Mouse (Mus musculus): ENCODE data around the gene A430005L14Rik.
A peak's percentile ranks its signal among the peaks of the same experiment; 100 is the strongest.
"Not testable (repeated sequence)": the region's sequence is repeated elsewhere in the genome, so short reads cannot be mapped to it uniquely, and the experiment has no call there.

Gene A430005L14Rik

DNA sequence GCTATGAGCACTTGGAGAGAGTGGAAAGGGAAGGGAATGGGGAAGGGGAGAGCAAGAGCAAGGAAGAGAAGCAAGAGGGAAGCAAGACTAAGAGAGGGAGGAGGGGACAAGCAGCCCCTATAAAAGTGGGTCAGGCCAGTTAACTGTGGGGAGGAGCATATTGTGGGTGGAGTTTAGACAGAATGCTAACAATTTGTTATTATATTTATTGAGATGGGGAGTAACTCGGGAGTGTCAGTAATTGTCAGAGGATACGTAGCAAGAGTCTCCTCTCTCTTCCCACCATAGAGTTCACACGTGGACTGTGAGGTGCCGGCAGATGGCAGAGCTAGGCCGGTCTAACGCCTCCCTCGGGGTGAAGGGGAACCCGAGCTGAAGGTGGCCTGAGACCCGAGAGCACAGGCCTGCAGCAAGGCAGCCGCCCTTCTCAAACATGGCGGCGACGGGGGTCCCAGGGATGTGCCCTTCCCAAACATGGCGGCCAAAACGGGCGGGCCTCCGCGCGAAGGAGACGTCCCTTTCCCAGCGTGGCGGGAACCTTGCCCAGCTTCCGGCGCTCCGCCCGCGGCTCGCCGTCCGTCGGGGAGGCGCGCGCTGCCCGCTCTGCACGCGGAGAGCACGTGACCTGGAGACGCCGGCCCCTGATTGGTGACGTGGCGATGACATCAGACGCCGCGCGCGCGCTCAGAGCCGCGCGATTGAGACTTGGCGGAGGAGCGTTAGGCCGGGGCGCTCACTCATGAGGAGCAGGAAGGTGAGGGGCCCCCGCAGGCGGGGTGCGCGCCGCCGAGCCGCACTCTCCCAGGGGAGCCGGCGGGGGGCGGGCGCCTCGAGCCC lies at the start of gene A430005L14Rik:
A430005L14Rik (plus strand) TSS at position 669 of the 837 bp plus-strand sequence.
- peak; percentile 97 for DNase-seq (ENCODE audit: low read depth, low spot score)

GRCm38 (mm10) chr4:153907573-153907972 lies 49.5 kb upstream of the A430005L14Rik start:
- DNase-seq (ENCODE audit: low read depth, low spot score): peak; percentile 83

GRCm38 (mm10) chr4:153913635-153914034 lies 43.4 kb upstream of the A430005L14Rik start:
- no peak for DNase-seq (ENCODE audit: low read depth, low spot score)

DNA sequence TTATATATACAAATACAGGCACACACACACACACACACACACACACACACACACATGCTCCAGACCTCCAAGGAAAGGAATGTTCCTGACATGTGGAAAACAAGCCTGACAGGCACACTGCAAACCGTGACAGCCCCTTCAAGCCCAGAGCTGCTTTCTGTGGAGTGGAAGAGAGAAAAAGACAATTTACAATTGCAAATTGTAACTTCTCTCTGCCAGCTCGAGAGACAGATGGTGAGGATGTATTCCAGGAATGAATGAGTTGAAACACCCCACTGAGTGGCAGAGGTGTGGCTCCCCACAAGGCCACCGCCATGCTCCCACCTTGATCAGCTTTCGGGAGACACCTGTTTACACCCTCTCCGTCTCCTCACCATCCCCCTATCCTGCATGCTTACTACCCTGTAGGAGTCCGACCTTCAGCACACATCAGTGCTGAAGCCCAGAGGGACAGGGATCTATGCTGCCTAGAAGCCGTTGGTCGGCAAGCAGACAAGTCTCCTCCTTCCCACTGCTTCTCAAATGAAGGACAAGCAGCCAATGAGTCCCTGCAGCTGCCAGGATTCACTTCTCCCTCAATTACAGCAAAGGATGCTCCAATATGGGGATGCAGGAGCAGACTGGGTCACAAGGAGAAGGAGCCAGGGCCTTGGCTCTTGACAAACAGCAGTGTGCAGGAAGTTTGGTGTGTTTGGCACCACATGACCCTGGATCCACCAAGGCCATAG lies 39.1 kb upstream of the A430005L14Rik start:
- no peak for DNase-seq (ENCODE audit: low read depth, low spot score)

- no peak for DNase-seq (ENCODE audit: low read depth, low spot score)
Measured at GRCm38 (mm10) chr4:153920517-153921233, 36.4 kb upstream of the A430005L14Rik start.

DNA sequence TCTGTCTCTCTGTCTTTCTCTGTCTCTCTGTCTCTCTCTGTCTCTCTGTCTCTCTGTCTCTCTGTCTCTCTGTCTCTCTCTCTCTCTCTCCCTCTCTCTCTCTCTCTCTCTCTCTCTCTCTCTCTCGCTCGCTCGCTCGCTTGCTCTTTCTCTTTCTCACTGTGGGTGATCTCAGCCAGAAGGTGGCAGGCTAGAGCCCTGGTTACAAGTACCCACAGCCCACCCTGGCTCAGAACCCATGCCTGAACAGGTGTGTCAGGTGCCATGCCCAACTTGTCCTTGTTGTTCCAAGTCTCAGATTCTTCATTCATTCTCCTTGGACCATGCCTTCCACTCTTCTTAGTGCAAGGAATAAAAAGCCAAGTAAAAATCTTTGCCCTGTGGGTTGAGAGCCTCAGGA lies 34.9 kb upstream of the A430005L14Rik start:
- not testable (repeated sequence) for DNase-seq (ENCODE audit: low read depth, low spot score)

GRCm38 (mm10) chr4:153928772-153929299 lies 28.2 kb upstream of the A430005L14Rik start:
- no peak for DNase-seq (ENCODE audit: low read depth, low spot score)

- DNase-seq (ENCODE audit: low read depth, low spot score): no peak
Measured at GRCm38 (mm10) chr4:153929425-153929824, 27.6 kb upstream of the A430005L14Rik start.

DNA sequence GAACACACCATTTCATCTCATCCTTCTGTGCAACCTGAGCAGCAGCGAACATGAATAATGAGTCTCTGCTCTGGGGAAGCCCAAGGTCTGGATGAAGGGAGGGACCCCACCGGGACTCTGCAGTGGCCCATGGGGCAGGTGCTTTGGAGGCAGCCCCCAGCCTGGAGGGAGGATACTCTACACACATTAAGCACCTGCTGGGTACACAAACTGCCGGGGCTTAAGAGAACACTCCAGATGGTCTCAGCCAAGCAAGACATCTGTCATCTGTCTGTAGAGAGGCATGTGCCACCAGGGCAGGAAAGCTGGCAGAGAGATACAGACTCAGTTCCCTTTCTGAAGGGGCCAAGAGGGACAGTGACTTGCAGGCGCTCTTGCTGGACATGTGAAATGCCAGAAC lies 27.1 kb upstream of the A430005L14Rik start:
- DNase-seq (ENCODE audit: low read depth, low spot score): no peak

DNA sequence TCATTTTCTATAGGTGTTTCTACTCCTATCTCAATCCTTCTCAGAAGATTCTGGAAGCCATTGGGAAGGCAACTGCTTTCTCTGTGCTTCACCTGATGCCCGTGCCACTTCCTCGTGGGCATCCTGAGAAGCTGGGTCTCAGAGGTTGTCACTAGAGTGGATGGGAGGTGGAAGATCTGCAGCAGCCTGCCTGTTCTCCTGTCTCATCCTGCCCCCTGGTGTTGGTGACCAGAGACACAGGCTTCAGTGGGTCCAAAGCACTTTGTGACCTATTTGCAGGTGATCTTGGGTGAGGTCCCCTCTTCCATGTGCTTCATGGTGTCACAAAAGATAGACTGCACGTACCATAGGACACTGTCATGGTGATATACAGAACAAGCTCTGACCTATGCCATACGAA lies 13.8 kb upstream of the A430005L14Rik start:
- no peak for DNase-seq (ENCODE audit: low read depth, low spot score)

- no peak for DNase-seq (ENCODE audit: low read depth, low spot score)
Measured at GRCm38 (mm10) chr4:153944261-153944660, 12.8 kb upstream of the A430005L14Rik start.

- no peak for DNase-seq (ENCODE audit: low read depth, low spot score)
Measured at GRCm38 (mm10) chr4:153945741-153946140, 11.3 kb upstream of the A430005L14Rik start.

GRCm38 (mm10) chr4:153950372-153950771 lies 6.7 kb upstream of the A430005L14Rik start:
- DNase-seq (ENCODE audit: low read depth, low spot score): no peak

DNA sequence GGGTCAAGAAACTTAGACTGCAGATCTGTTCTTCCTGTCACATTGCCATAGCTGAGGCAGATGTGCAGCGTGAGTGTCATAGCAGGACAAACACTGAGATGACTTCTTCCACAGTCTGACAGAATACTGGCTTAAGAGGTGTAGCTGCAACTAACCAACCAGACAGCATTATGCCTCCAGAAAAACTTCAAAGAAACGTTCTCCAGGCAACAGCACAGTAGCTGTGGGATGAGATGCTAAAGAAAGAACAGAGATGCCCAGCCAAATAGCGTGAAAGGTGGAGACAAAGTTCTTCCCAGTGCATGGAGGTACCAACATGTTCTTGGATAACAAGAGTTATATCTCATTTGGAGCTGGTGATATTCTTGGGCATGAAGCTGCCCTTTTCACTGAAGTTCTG lies 5.9 kb upstream of the A430005L14Rik start:
- no peak for DNase-seq (ENCODE audit: low read depth, low spot score)

- DNase-seq (ENCODE audit: low read depth, low spot score): no peak
Measured at GRCm38 (mm10) chr4:153951692-153952091, 5.3 kb upstream of the A430005L14Rik start.

DNA sequence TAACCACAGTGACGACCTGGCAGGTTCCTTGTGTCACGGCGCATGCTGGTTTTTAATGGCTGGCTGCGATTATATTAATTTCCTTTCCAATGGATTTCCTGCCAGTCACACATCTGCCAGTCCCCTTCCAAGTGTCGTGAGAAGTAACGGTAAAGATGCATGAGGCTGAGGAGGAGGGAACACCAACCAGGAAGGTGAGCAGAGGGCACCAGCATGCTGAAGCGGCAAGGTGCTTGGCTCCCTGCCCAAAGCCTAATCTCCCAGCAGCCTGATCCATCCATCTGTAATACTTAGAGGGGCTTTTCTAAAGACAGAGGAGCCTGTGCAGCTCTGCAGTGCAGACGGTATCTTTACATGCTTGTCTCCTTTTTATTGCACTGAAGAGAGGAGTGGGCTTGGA lies 1.4 kb upstream of the A430005L14Rik start:
- no peak for DNase-seq (ENCODE audit: low read depth, low spot score)

DNA sequence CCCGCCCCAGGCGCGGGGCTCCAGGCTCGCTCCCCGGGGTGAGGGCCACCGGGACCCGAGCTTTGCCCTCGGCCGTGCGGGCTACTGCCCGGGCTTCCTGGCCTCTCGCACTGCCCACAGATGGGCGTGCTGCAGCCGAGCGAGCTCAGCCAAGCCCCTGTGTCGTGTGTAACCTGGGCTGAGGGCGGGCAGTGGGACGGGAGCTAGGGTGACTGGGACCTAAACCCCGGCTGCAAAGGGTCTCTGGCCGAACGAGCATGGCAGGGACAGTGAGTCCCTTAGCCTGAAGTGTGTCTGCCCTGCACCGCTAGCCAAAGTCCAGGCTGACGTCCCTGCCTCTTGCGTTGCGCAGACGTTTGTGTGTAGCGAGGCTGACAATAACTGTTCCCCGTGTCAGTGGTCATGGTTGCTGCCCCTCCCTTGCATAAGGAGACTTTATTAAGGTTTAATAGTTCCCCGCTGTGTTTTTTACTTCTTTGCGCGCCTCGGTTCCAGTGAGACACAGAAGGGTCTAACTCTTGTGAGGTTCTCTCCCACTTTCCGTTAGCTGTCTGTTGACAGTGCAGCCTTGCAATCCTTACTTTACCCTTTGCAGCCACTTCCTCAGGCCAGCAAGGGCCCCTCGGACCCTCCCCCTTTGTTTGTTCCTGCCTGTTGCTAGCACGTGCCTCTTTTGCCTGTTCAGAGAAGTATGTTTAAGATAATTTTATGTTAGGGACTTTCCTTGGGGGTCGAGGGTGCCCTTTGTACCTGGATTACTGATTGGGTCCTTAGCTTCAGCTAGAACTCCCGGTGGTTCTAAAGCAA lies 610 bp downstream of the A430005L14Rik start:
- DNase-seq (ENCODE audit: low read depth, low spot score): peak; percentile 28

- no peak for DNase-seq (ENCODE audit: low read depth, low spot score)
Measured at GRCm38 (mm10) chr4:153962631-153963030, 5.6 kb downstream of the A430005L14Rik start.

DNA sequence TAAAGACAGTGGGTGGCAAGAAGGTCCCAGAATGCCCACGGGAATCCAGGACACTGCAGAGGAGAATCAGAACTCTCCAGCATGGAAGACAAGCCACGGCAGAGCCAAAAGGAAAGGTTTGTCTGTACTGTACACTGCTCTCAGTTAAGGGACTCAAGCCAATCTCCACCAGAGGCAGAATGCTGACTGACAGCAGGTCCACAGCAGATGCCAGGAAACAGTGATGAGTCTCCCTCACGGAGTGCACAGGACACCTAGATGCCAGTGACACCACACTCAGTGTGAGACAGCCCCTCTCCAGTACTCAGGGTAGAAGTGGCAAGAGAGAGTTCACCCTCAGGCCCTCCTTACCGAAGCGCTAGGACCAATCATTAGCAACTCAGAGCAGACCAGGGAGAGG lies 9.6 kb downstream of the A430005L14Rik start:
- DNase-seq (ENCODE audit: low read depth, low spot score): no peak

DNA sequence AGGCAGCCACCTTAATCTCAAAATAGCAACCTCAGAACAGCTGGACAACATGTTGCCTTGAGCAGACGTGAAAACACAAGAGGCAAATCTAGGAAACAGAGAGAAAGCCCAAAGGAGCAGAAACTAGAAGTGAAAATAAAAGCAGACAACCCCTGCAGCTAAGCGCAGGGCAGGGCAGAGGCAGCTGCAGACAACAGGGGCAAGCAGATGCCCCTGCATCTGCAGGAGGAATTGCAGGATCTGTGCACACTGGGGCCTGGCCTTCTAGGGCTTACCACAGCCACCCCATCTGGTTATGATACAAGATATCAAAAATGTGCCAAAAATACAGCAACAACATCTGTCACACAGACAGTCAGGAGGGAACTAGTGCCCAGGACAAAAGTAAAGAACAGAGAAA lies 10.5 kb downstream of the A430005L14Rik start:
- no peak for DNase-seq (ENCODE audit: low read depth, low spot score)

DNA sequence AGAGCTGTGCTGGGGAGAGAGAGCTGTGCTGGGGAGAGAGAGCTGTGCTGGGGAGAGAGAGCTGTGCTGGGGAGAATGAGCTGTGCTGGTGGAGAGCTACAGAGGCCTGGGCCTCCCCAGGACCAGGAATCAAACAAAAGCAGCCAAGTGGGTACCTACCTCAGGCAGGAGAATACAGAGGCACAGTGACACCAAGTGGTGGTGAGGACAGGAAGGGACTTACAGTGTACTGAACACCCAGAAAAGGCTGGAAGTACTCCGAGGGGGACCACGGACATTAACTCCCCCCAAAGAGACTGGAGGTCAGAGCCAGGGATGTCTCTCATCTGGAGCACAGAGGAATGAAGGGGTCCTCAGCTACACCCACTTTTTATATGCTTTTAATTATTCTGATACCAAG lies 11.0 kb downstream of the A430005L14Rik start:
- DNase-seq (ENCODE audit: low read depth, low spot score): no peak
